Mouse (Mus musculus): ENCODE results near the gene Kif24. TPM values are rescaled to one million over a fixed set of nuclear protein-coding genes. Genes with fewer than 3 reads are reported as not detected.
A peak's percentile ranks its signal among the peaks of the same experiment; 100 is the strongest.

Gene Kif24
- total and polyA plus RNA-seq, 2 experiments = 0.37 to 0.43 TPM

GRCm38 (mm10) chr4:41353265-41353664 lies 111.4 kb downstream of the Kif24 start:
- no peak overlapping the region for H3K9ac ChIP-seq (ENCODE audit: low read depth, low read length)
- WGBS = 78% methylated on average over 1 of the region's 1 CpGs
- no peak for TF ChIP-seq POLR2A (IDR thresholded peaks at IDR 0.05; ENCODE audit: extremely low read depth, insufficient read depth, low read length)
- TF ChIP-seq CTCF (IDR thresholded peaks at IDR 0.05; ENCODE audit: low read depth, low read length) = no peak
- H3K4me1 ChIP-seq (ENCODE audit: control insufficient read depth, insufficient read depth, low read length) = peaks cover 16% of the 10 kb centered on the region
- H3K79me2 ChIP-seq (ENCODE audit: control insufficient read depth, insufficient read depth, low read length) = peaks cover 34% of the 10 kb centered on the region
- H3K4me3 ChIP-seq (ENCODE audit: insufficient read depth, low read depth, low read length) = no peak overlapping the region
- H3K36me3 ChIP-seq (ENCODE audit: control insufficient read depth, insufficient read depth, low read length) = peaks cover 5% of the 10 kb centered on the region; the same call in 1 of the 2 replicates
- no peak overlapping the region for H3K27ac ChIP-seq (replicated peaks; ENCODE audit: insufficient read depth, low read depth, low read length)
- no peaks in the 10 kb centered on the region for H3K27me3 ChIP-seq (ENCODE audit: control insufficient read depth, insufficient read depth, low read length)
- peak; percentile 51 for DNase-seq (ENCODE audit: extremely low read depth, low read depth, low spot score)

GRCm38 (mm10) chr4:41352758-41353157 lies 111.9 kb downstream of the Kif24 start:
- Histone ChIP-seq H3K4me3 (ENCODE audit: insufficient read depth, low read depth, low read length) (no peak overlapping the region), H3K9ac (ENCODE audit: low read depth, low read length) (no peak overlapping the region), H3K4me1 (ENCODE audit: control insufficient read depth, insufficient read depth, low read length) (peaks cover 13% of the 10 kb centered on the region), H3K27me3 (ENCODE audit: control insufficient read depth, insufficient read depth, low read length) (no peaks in the 10 kb centered on the region), H3K27ac (replicated peaks; ENCODE audit: insufficient read depth, low read depth, low read length) (no peak overlapping the region), H3K36me3 (ENCODE audit: control insufficient read depth, insufficient read depth, low read length) (peaks cover 5% of the 10 kb centered on the region; the same call in 1 of the 2 replicates), H3K79me2 (ENCODE audit: control insufficient read depth, insufficient read depth, low read length) (peaks cover 29% of the 10 kb centered on the region)
- no peak for DNase-seq (ENCODE audit: extremely low read depth, low read depth, low spot score)
- WGBS = 80% methylated on average over 4 of the region's 4 CpGs
- TF ChIP-seq POLR2A (IDR thresholded peaks at IDR 0.05; ENCODE audit: extremely low read depth, insufficient read depth, low read length) (no peak), CTCF (IDR thresholded peaks at IDR 0.05; ENCODE audit: low read depth, low read length) (no peak)

- peak overlapping the region; percentile 73 for H3K27ac ChIP-seq (replicated peaks; ENCODE audit: insufficient read depth, low read depth, low read length)
- WGBS = under 1% methylated on average over 26 of the region's 28 CpGs
- peaks cover 9% of the 10 kb centered on the region for H3K4me1 ChIP-seq (ENCODE audit: control insufficient read depth, insufficient read depth, low read length)
- H3K4me3 ChIP-seq (ENCODE audit: insufficient read depth, low read depth, low read length) = peak overlapping the region; percentile 76
- no peak for TF ChIP-seq POLR2A (IDR thresholded peaks at IDR 0.05; ENCODE audit: extremely low read depth, insufficient read depth, low read length)
- TF ChIP-seq CTCF (IDR thresholded peaks at IDR 0.05; ENCODE audit: low read depth, low read length) = no peak
- no peaks in the 10 kb centered on the region for H3K27me3 ChIP-seq (ENCODE audit: control insufficient read depth, insufficient read depth, low read length)
- peak overlapping the region; percentile 85 for H3K9ac ChIP-seq (ENCODE audit: low read depth, low read length)
- H3K79me2 ChIP-seq (ENCODE audit: control insufficient read depth, insufficient read depth, low read length) = peaks cover 7% of the 10 kb centered on the region; the same call in 1 of the 2 replicates
- H3K36me3 ChIP-seq (ENCODE audit: control insufficient read depth, insufficient read depth, low read length) = no peaks in the 10 kb centered on the region
- DNase-seq (ENCODE audit: extremely low read depth, low read depth, low spot score) = no peak
Observed at GRCm38 (mm10) chr4:41349199-41349591, 115.5 kb downstream of the Kif24 start.

GRCm38 (mm10) chr4:41348584-41349198 lies 116.0 kb downstream of the Kif24 start, which contains the start of gene Ubap1:
Gene Ubap1, plus strand, starts transcription at chr4:41348996.
- peak; percentile 86 for DNase-seq (ENCODE audit: extremely low read depth, low read depth, low spot score)
- H3K9ac ChIP-seq (ENCODE audit: low read depth, low read length) = peak within 1 kb of the TSS; percentile 85
- H3K79me2 ChIP-seq (ENCODE audit: control insufficient read depth, insufficient read depth, low read length) = peaks cover 7% of the 10 kb centered on the region; the same call in 1 of the 2 replicates
- peaks cover 9% of the 10 kb centered on the region for H3K4me1 ChIP-seq (ENCODE audit: control insufficient read depth, insufficient read depth, low read length)
- H3K4me3 ChIP-seq (ENCODE audit: insufficient read depth, low read depth, low read length) = peak within 1 kb of the TSS; percentile 76
- TF ChIP-seq CTCF (IDR thresholded peaks at IDR 0.05; ENCODE audit: low read depth, low read length) (no peak), POLR2A (IDR thresholded peaks at IDR 0.05; ENCODE audit: extremely low read depth, insufficient read depth, low read length) (peak; percentile 93)
- H3K27me3 ChIP-seq (ENCODE audit: control insufficient read depth, insufficient read depth, low read length) = no peaks in the 10 kb centered on the region
- no peaks in the 10 kb centered on the region for H3K36me3 ChIP-seq (ENCODE audit: control insufficient read depth, insufficient read depth, low read length)
- peak within 1 kb of the TSS; percentile 87 for H3K27ac ChIP-seq (replicated peaks; ENCODE audit: insufficient read depth, low read depth, low read length)
- under 1% methylated on average over 31 of the region's 31 CpGs for WGBS

GRCm38 (mm10) chr4:41347839-41348238 lies 116.8 kb downstream of the Kif24 start:
- TF ChIP-seq POLR2A (IDR thresholded peaks at IDR 0.05; ENCODE audit: extremely low read depth, insufficient read depth, low read length) (no peak), CTCF (IDR thresholded peaks at IDR 0.05; ENCODE audit: low read depth, low read length) (no peak)
- H3K27me3 ChIP-seq (ENCODE audit: control insufficient read depth, insufficient read depth, low read length) = no peaks in the 10 kb centered on the region
- H3K36me3 ChIP-seq (ENCODE audit: control insufficient read depth, insufficient read depth, low read length) = no peaks in the 10 kb centered on the region
- DNase-seq (ENCODE audit: extremely low read depth, low read depth, low spot score) = peak; percentile 43
- peak overlapping the region; percentile 58 for H3K27ac ChIP-seq (replicated peaks; ENCODE audit: insufficient read depth, low read depth, low read length)
- 3% methylated on average over 5 of the region's 5 CpGs for WGBS
- peak overlapping the region; percentile 53 for H3K9ac ChIP-seq (ENCODE audit: low read depth, low read length)
- H3K79me2 ChIP-seq (ENCODE audit: control insufficient read depth, insufficient read depth, low read length) = peaks cover 7% of the 10 kb centered on the region; the same call in 1 of the 2 replicates
- H3K4me3 ChIP-seq (ENCODE audit: insufficient read depth, low read depth, low read length) = peak overlapping the region; percentile 44
- H3K4me1 ChIP-seq (ENCODE audit: control insufficient read depth, insufficient read depth, low read length) = peaks cover 8% of the 10 kb centered on the region

GRCm38 (mm10) chr4:41346011-41346410 lies 118.7 kb downstream of the Kif24 start:
- WGBS = 82% methylated on average over 2 of the region's 2 CpGs
- Histone ChIP-seq H3K27ac (replicated peaks; ENCODE audit: insufficient read depth, low read depth, low read length) (no peak overlapping the region), H3K4me3 (ENCODE audit: insufficient read depth, low read depth, low read length) (no peak overlapping the region), H3K4me1 (ENCODE audit: control insufficient read depth, insufficient read depth, low read length) (peaks cover 4% of the 10 kb centered on the region), H3K27me3 (ENCODE audit: control insufficient read depth, insufficient read depth, low read length) (no peaks in the 10 kb centered on the region), H3K79me2 (ENCODE audit: control insufficient read depth, insufficient read depth, low read length) (peaks cover 2% of the 10 kb centered on the region; the same call in 1 of the 2 replicates), H3K36me3 (ENCODE audit: control insufficient read depth, insufficient read depth, low read length) (no peaks in the 10 kb centered on the region), H3K9ac (ENCODE audit: low read depth, low read length) (no peak overlapping the region)
- DNase-seq (ENCODE audit: extremely low read depth, low read depth, low spot score) = no peak
- TF ChIP-seq CTCF (IDR thresholded peaks at IDR 0.05; ENCODE audit: low read depth, low read length) = no peak
- no peak for TF ChIP-seq POLR2A (IDR thresholded peaks at IDR 0.05; ENCODE audit: extremely low read depth, insufficient read depth, low read length)

Data from liver, adult 2 months (tissue).